Mouse (Mus musculus) olfactory bulb, adult 2 months (tissue): ENCODE measurements at regions not wholly inside any gene's neighbourhood (a gene's known extent, or its start where the extent isn't known, plus 50 kb on each side); places are given as distances from the start of the nearest gene placed in this dataset.

ENCODE experiments used
- H3K27ac ChIP-seq: fragments of 200-500 bp; 2 replicates; pipeline ENCODE4 v1.5.1; 2012; ENCODE audit warnings: low read depth, low read length; ENCODE audit not compliant: insufficient read depth
- H3K4me1 ChIP-seq: fragments of 200-500 bp; 2 replicates; pipeline ENCODE4 v1.6.1; 2012; ENCODE audit warnings: low read length; ENCODE audit not compliant: control insufficient read depth, insufficient read depth
- H3K4me3 ChIP-seq: fragments of 200-500 bp; 2 replicates; pipeline ENCODE4 v1.5.1; 2012; ENCODE audit warnings: mild to moderate bottlenecking, low read depth, low read length, moderate library complexity; ENCODE audit not compliant: insufficient read depth
- CTCF ChIP-seq: fragments of 200-500 bp; IDR thresholded peaks from 2 replicates; pipeline ENCODE4 v1.5.1; 2012; ENCODE audit warnings: low read depth, mild to moderate bottlenecking, low read length, moderate library complexity; ENCODE audit not compliant: insufficient read depth
- POLR2A ChIP-seq: fragments of 200-500 bp; IDR thresholded peaks from 2 replicates; pipeline ENCODE4 v1.6.1; 2012; ENCODE audit warnings: mild to moderate bottlenecking, low read depth, low read length, moderate library complexity; ENCODE audit not compliant: insufficient read depth
- WGBS: fragments of 180-500 bp; shearing (Covaris S2); methylation state at CpG from one replicate; pipeline ENCODE4 v1.1.7; 2018; 5-methylcytosine and 5-hydroxymethylcytosine counted together

GRCm38 (mm10) chr11:52661234-52661633, 103.2 kb upstream of the Fstl4 start:
- TF ChIP-seq CTCF (no peak), POLR2A (no peak)
- Histone ChIP-seq H3K4me1 (no peaks in the 10 kb centered on the region), H3K27ac (no peak overlapping the region), H3K4me3 (no peak overlapping the region)
- whole genome bisulfite sequencing, result 45% methylated on average over 12 of the region's 12 CpGs

- Histone ChIP-seq H3K4me1 (no peaks in the 10 kb centered on the region), H3K27ac (no peak overlapping the region)
- 52% methylated on average over 15 of the region's 15 CpGs for WGBS
Measured at GRCm38 (mm10) chr11:52661894-52662593, 102.4 kb upstream of the Fstl4 start.

DNA sequence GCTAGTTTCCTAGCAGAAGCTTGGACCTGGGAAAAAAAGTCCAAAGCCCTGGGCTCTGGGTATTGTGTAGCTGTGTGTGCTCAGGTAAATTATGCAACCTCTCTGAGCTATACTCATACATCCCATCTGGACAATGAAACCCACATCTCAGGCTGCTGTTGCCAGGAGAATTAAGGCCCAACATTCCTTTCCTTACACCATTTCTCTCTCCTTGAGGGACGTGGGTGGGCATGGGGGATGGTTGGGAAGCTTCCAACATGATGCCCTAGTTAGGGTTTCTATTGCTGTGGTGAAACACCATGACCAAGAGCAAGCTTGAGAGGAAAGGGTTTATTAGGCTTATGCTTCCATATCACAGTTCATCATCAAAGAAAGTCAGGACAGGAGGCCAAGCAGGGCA, 99.1 kb upstream of the Fstl4 start:
- Histone ChIP-seq H3K4me1 (no peaks in the 10 kb centered on the region), H3K27ac (no peak overlapping the region), H3K4me3 (no peak overlapping the region)
- 77% methylated on average over 1 of the region's 1 CpGs for WGBS
- TF ChIP-seq POLR2A (no peak), CTCF (no peak)

More at GRCm38 (mm10) chr11:52661894-52662593, 102.4 kb upstream of the Fstl4 start:
- H3K4me3 ChIP-seq, result no peak overlapping the region
- TF ChIP-seq CTCF, result no peak
- TF ChIP-seq POLR2A, result no peak

GRCm38 (mm10) chr11:52675022-52675421, 89.4 kb upstream of the Fstl4 start:
- WGBS, result 86% methylated on average over 6 of the region's 6 CpGs
- Histone ChIP-seq H3K4me1 (no peaks in the 10 kb centered on the region), H3K4me3 (no peak overlapping the region), H3K27ac (no peak overlapping the region)
- no peak for TF ChIP-seq CTCF
- TF ChIP-seq POLR2A, result no peak

- no peak overlapping the region for H3K4me3 ChIP-seq
- H3K27ac ChIP-seq, result no peak overlapping the region
- no peaks in the 10 kb centered on the region for H3K4me1 ChIP-seq
- WGBS, result 84% methylated on average over 4 of the region's 4 CpGs
- TF ChIP-seq POLR2A (no peak), CTCF (no peak)
Measured at GRCm38 (mm10) chr11:52678259-52678658, 86.2 kb upstream of the Fstl4 start.

DNA sequence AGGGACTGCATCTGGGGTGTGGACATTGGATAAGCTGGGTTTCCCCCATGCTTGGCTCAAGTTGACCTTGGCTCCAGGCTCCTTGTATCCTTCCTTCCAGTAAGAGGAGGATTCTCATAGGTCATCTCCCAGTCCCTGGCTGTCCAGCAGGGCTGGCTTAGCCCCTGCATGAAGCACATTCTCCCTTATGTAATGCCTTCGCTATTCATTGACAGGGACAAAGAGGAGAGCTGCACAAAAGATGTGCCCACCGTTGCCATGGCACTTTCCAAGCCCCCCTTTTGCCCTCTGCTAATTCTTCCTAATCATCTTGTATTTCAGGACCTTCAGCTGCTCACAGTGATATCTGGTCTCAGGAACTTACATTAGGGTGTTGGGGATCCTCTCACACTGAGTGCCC, 79.0 kb upstream of the Fstl4 start:
- WGBS, result 29% methylated on average over 2 of the region's 2 CpGs
- TF ChIP-seq POLR2A, result no peak
- TF ChIP-seq CTCF, result no peak
- H3K4me3 ChIP-seq, result no peak overlapping the region
- no peaks in the 10 kb centered on the region for H3K4me1 ChIP-seq
- no peak overlapping the region for H3K27ac ChIP-seq

DNA sequence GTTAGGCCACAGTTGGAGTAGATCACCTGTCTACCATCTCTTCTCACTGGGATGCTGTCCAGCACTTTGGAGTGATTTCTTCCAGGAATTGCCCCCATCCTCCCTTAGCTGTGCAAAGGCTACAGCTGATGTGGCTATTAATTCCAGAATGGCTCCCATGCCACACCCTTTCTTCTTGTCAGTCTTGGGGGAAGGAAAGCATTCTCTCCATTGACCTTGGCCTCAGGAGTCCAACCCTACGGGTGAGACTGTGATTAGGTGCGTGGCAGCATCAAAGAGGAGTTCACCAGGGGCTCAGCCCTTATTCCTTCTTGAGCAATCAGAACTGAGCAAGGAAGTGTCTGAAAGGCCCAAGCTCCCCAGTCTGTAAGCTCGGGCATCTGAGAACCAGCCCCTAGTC, 71.7 kb upstream of the Fstl4 start:
- no peak overlapping the region for H3K4me3 ChIP-seq
- 94% methylated on average over 3 of the region's 3 CpGs for WGBS

GRCm38 (mm10) chr11:52701682-52702081, 62.8 kb upstream of the Fstl4 start:
- Histone ChIP-seq H3K4me3 (no peak overlapping the region), H3K4me1 (no peaks in the 10 kb centered on the region), H3K27ac (no peak overlapping the region)
- WGBS, result 91% methylated on average over 10 of the region's 10 CpGs
- TF ChIP-seq CTCF, result no peak
- TF ChIP-seq POLR2A, result no peak

More for the DNA sequence above, 71.7 kb upstream of the Fstl4 start:
- Histone ChIP-seq H3K27ac (no peak overlapping the region), H3K4me1 (no peaks in the 10 kb centered on the region)
- TF ChIP-seq CTCF (no peak), POLR2A (no peak)

DNA sequence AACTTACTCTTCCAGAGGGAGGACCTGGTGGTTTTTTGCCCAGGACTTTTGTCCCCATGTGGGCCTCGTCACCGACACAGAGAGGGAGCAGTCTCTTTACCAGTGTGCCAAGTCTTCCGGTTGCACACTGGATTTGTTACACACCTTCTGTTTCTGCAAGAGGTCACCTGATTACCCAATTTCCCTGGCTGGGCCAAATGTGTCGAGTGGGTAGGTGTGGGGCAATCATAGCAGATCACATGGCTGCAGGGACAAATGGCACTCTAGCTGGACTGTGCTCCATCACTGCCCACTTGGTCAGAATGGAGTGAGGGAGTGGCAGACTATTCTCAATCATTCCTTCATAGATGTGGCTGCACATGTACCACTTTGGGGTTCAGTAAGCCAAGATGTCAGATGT, 61.0 kb upstream of the Fstl4 start:
- Histone ChIP-seq H3K4me3 (no peak overlapping the region), H3K4me1 (no peaks in the 10 kb centered on the region), H3K27ac (no peak overlapping the region)
- no peak for TF ChIP-seq POLR2A
- TF ChIP-seq CTCF, result no peak
- 96% methylated on average over 4 of the region's 4 CpGs for WGBS
